Mouse (Mus musculus) c-Kit-positive CD71-positive TER-119-negative erythroid progenitor cells, embryonic 14.5 days (primary cell): ENCODE results near the gene Snx25.
"Not testable (repeated sequence)": the region's sequence is repeated elsewhere in the genome, so short reads cannot be mapped to it uniquely, and the experiment has no call there.

ENCODE experiments used
- DNase-seq: peaks from one replicate; pipeline ENCODE4 v3.0.0-alpha.2; 2013; ENCODE audit warnings: low read depth

Gene Snx25

DNA sequence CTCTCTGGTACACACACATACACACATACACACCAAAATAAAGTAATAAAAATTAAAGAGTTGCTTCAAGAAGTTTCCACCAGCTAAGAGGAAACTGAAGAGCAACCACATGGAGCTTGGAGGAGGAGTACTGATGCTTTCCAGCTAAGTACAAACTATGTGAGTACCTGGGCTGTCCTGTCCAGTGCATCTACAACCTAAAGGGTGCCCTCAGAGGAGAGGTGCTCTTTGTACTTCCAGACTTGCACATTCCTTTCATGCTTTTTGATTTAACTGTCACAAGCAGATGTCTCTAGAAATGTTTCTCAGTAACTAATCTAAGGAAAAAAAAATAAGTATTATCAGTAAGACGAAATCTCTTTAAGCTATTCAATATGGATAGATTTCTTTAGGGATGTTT lies 14.6 kb downstream of the Snx25 start:
- no peak for DNase-seq

DNA sequence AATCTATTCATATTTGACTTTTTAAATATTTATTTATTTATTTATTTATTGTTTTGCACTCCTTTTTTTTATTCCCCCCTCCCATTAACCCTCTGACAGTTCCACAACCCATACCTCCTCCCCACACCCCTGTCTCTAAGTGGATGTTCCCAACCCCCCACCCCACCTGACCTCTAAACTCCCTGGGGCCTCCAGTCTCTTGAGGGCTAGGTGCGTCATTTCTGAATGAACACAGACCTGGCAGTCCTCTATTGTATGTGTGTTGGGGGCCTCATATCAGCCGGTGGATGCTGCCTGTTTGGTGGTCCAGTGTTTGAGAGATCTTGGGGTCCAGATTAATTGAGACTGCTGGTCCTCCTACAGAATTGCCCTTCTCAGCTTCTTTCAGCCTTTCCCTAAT lies 16.4 kb downstream of the Snx25 start:
- DNase-seq: not testable (repeated sequence)

DNA sequence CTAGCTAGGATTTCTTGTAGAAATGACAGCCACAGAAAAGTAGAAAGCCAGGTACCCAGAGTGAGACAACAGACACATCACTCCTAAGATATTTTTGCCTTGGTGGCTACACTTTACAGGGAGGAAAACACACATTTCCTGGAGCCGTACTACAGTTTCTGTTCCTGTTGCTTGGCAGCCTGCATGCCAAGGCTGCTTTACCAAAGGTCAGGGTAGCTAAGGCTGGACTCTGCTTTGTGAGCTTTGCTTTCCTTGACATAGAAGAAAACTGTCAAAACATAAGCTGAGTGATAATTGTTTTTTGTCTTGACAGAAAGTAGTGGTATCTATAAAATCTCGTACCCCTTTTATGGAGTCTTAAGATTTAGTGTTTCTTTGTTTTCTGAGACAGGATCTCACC lies 21.5 kb downstream of the Snx25 start:
- DNase-seq: no peak

DNA sequence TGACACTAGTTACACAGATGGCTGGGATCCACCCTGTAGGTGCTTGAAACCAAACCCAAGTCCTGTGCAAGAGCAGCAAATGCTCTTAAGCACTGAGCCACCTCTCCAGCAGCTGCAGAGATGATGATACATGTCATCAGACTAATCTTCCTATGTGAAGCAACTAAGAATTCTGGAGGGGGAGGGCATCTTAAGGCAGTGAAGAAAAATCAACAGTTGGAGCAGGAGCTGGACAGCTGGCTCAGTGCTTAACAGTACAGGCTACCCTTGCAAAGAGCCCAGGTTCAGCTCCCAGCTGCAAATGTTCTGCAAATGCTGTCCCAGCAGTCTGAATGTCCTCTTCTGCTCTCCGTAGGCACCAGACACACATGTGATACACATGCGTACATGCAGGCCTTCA lies 29.5 kb downstream of the Snx25 start:
- no peak for DNase-seq

DNA sequence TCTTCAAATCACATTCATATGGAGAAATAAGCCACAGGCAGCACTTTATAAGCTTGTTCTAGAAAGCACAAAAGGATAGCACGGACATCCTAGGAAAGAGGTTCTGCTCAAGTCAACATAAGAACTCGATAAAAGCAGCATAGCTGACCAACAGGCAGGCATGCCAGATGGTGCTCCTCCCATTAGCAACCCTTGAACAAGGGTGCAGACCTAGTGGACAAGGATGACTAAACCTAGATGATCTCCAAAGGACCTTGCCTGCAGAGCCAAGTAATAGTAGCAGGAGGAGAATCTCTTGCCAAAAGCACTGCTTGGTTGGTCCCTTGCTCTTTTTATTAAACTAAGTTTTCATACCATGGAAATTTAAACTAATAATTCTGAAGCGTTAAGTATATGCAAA lies 32.8 kb downstream of the Snx25 start:
- no peak for DNase-seq

DNA sequence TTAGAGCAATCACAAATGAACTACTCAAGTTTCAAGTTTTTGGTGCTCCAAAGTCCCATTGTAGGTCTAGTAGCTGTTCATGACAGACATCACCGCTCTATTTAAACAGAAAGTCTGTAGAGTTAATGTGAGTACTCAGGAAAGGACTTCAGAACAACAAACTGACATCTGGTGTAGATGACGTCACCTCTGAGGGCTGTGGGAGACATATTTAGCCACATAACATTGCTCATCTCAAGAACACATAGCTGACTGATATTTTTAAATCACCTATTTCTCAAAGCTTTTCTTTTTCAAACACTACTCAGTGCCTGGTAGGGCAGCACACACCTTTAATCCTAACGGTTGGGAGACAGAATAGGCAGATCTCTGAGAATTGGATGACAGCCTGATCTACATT lies 34.8 kb downstream of the Snx25 start:
- no peak for DNase-seq

DNA sequence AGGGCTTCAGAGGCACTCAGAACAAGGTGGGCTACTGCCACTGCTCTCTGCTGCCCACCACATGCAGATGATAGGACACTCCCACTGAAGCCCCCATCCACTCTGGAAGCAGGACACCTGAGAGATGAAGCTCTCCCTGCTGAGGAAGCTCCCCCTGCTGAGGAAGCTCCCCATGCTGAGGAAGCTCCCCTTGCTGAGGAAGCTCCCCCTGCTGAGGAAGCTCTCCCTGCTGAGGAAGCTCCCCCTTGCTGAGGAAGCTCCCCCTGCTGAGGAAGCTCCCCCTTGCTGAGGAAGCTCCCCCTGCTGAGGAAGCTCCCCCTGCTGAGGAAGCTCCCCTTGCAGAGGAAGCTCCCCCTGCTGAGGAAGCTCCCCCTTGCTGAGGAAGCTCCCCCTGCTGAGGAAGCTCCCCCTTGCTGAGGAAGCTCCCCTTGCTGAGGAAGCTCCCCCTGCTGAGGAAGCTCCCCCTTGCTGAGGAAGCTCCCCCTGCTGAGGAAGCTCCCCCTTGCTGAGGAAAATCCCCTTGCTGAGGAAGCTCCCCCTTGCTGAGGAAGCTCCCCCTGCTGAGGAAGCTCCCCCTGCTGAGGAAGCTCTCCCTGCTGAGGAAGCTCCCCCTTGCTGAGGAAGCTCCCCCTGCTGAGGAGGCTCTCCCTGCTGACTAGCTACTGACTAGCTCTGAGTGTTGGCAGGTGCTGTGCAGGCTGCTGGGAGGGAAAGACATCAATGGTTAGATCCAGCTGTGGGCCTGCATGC lies 38.4 kb downstream of the Snx25 start:
- not testable (repeated sequence) for DNase-seq

DNA sequence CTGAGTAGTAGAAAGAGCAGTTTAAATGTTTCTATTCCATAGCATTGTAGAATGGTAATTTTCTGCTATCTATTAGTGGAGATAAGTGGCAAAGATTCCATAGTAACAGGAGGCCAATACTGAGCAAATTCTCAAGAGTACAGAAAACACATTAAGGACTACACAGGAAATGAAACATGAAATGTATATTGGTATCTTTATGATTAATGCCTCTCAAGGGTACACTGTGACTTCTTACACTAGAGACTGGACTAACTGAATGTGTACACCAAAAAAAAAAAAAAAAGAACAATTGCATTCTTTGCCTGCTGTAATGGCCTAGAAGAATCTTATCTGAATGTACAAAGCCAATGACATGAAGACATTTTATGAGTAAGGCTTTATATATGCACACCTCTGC lies 44.3 kb downstream of the Snx25 start:
- no peak for DNase-seq

DNA sequence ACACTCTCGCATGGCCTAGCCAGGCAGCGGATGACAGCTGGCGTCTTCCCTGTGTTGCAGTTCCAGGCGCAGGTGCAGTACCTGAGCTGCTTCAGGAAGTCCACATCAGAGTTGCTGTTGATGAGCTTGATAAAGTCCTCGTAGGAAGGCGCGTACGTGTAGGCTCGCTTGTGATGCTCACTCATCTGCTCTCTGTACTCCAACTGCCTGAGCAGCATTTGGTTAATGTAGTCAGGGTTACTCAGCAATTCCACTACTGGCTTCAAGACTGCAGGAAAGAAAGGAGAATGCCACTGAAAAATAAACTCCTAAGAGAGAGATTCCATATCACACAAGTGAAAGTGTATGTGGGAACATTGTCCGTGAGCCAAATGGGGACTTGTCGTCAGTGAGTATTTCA lies 48.5 kb downstream of the Snx25 start:
- no peak for DNase-seq

DNA sequence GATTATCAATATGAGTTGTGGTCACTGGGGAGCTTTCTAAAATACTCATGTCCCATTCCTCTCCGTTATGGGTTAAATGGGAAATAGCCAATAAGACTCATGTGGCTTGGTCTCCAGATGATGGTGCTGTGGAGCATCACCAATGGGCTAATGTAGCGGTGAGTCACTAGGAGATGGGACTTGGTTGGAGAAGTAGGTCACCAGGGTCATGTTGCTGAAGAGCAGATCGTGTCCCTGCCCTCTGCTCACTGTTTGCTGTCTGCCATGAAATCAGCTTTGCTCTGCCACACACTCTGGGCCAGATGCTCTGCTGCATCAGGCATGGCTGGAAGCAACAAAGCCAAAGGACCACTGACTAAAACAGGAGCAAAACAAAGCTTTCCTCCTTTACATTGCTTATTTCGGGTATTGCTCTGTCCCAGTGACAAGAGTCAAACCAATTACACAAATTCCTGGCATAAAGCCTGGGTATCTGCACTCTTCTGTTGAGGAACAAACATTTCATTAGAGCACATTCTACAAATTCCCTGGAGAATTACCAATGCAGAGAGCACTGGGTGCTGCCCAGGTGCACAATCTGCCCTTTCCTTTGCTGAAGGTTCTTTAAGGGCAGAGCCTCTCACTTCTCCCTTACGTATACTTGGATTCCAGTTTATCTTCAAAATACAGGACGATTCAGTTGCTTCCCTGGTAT lies 59.1 kb downstream of the Snx25 start:
- no peak for DNase-seq

DNA sequence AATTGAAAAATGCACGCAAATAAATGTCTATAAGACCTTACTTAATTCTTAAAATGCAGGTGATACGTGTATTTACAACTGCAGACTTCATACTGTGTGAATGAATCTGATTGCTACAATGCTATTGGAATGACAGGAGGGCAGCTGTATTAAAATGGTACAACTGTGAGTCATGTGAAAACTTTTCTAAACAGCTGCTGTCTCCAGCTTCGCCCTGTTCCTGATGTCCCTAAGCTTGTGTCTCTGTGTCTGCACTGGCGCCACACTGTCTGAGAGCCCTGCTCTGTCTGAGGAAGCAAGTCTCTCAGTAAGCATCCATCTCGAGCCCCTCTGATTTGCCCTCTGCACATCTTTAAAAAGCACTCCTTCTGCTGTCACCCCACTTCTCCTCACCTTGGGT lies 68.8 kb downstream of the Snx25 start:
- no peak for DNase-seq

DNA sequence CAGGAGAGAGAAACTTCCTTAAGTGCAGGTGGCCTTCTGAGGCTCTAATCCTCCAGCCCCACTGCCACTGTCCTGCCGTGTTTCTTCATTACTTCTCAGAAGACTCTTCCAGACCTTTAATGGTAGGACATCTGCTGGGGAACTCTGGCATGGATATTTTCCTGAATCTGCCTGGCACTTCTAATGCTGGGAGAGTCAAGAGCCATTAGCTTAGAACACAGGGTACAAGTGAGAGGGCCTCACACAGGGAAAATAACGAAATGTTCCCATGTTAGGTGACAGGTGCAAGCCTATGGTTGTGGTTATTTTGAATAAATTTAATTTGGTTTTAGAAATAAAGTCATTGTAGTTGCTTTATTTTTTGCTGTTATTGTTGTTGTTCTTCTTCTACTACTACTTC lies 70.9 kb downstream of the Snx25 start:
- DNase-seq: no peak

DNA sequence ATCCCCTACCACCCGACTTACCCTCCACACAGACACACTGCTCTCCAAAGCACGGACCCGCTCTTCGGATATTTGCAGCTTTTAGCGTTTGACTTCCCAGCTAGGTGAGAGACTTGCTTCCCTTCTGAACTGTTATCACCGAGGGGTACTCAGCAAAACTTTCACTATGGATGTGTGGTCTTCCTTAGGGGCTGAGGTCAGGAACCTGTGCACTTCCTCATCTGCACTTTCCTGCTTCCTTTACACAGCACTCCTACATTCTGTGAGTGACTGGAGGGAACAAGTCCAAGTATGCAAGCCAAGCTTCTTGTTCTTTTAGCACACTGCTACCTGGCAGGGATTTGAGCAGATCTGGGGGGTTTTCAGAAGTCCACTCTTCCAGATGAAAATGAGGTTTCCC lies 73.1 kb downstream of the Snx25 start:
- DNase-seq: no peak

DNA sequence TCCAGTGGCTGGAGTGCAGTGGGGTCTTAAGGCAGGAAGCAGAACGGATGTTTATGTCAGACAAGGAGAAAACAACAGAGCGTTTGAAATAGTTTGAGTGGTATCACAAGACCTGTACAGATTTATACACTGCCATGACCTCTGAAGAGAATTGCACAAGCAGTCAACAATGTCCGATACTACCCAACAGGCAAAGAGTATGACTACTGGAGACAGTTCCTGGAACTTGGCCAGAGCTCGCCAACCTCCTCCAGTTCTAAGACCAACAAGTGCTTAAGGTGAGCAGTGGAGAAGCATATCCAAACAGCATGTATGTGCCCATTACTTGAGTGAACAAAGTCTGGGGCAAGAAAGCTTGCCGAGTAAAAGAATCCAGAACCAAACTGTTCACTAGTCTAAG lies 76.7 kb downstream of the Snx25 start:
- DNase-seq: no peak

DNA sequence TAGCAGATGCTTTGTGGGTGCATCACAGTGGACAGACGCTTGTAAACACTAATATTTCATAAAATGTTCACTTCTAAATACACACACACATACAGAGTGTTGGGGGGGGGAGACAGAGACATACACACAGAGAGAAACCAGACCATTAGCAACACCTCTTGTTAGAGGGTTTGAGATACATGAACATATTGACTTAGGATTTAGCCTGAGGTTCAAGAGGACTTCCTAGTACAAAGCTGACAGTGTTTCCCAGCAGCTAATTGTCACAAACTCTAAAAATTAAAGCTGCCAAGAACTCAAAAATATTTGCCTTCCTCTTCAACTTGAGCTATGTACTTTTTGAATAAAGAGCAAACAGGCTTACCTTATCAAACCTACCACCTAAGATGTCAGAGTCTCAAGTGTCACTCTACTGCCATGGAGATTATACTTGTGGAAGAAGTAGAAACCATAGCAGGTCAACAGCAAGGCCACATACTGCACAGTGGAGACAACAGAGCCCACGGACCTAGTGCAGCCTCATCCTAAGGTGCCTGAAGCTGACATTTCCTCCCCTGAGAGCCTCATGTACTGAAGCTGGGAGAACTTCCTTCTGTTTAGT lies 78.3 kb downstream of the Snx25 start:
- DNase-seq: no peak

DNA sequence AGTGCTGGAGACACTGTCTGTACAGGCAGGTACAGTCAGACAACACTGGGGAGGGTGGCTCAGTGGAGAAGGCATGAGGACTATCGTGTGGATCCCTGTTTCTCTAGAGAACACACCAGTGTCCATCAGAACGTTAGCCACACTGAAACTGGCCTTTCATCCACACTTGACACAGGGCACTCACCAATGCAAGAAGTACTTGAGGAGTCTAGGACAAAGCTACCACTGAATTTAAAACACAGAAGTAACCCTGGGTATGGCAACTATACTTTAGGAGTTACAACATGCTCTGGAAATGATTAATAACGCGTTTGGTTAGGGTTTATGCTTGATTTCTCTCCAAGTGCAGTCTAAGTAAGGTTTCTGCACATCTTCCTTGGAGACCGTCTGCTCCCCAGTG lies 79.2 kb downstream of the Snx25 start:
- DNase-seq: no peak

DNA sequence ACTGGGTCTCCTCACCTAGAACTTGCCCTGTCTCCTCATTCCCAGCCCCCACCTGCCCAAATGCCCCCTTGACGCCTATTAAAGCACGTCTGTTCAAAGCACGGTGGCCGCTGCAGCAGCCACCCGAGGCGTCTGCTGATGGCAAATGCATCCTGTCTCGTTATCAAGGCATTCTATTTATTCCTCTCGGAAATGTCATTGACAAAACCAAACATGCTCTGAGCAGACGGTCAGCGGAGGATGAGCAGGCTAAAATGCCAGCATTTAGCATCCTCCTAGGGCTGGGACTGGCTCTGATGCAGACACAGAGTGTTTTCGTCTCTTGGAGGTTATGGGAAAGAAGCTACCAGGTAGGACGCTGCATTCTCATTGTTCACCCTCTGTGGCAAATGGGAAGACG lies 111.7 kb downstream of the Snx25 start:
- DNase-seq: no peak

DNA sequence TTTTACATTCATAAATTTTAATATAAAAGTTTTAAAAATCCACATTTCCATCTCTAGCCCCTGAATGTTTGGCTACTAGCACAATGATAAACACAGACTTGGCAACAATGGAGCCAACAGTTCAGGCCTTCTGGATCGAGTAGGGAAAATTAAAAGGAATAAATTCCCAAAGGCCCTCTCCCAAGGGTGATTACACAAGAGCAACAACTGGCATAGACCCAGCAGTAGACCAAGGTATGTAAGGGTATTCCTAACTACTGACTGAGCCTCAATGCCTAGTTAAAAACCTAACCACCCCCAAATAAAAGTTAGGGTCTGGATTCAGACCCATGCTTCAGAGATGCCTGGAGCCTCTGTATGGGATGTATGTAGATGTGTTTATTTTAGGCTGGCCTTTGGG lies 112.3 kb downstream of the Snx25 start:
- no peak for DNase-seq

DNA sequence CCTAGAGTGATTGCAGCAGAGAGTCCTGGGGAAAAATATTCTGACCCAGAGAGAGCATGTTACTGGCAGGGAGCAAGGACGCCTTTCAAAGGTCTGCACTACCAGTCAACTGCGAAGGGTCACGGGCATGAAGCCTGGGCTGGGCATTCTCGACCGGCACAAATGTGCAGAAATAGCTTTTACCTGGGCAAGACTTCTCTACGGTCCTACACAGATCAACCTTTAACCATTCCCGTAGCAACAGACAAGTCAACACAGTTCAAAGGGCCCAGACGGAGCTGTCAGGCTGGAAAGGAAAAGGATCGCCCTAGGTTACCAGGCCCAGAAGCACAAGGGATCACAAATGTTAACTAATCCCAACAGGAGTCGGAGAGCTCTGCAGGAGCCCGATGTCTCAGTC lies 115.7 kb downstream of the Snx25 start:
- DNase-seq: no peak

DNA sequence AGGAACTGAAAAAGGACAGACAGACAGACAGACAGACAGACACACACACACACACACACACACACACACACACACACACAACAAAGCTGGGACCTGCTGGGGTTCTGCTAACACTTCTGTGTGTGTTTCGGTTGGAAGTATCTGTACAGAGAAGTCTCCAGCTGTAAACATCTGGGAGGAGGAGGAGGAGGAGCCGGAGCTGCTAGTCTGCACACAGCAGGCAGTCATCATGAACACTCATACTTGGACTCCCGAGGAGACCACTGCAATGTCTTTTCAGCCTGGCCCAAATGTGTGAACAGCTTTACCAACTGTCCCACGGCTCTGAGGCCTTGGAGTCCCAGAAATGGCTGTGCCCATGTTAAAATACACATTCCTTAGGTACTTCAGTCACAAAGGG lies 127.6 kb downstream of the Snx25 start:
- no peak for DNase-seq

DNA sequence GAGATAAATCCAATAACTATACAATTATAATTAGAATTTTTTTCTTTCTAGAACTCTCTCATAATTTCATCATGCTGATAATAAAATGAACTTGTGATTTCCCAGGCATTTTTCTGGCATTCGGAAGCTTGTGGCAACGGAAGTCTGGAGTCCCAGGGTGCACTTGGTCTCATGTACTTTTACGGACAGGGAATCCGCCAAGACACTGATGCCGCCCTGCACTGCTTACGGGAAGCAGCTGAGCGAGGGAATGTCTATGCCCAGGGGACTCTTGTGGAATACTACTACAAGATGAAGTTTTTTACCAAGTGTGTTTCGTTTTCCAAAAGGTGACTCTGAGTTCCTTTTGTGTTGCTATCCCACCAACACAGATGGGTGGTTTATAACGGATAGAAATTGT lies 129.2 kb downstream of the Snx25 start:
- DNase-seq: no peak

DNA sequence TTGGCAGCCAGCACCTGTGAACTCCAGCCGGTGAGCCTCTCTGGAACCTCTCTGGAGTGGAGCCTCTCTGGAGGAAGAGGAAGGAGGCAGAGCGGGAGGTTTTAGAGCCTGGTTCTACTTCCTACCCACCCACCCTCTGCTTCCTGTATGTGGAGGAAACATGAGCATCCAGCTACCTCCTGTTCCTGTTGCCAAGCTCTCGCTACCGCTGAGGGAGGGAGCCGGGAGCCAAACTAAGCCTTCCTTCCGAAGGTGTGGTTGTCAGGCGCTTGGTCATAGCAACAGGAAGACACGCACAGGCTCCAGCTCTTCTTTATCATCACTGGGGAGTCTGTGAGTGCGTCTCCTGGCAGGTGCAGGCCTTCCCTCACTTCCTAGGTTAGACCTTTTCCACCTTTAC lies 129.8 kb downstream of the Snx25 start:
- DNase-seq: no peak
